Mouse (Mus musculus): ENCODE results near the gene Krtap3-3. TPM values are rescaled to one million over a fixed set of nuclear protein-coding genes. Genes with fewer than 3 reads are reported as not detected.
"Not testable (repeated sequence)": the region's sequence is repeated elsewhere in the genome, so short reads cannot be mapped to it uniquely, and the experiment has no call there.

The Krtap3-3 gene
- polyA plus RNA-seq (2016; fragmentation: Nextera tagmentation; extraction: Ambion mirVana), result not detected in 2 replicates

DNA sequence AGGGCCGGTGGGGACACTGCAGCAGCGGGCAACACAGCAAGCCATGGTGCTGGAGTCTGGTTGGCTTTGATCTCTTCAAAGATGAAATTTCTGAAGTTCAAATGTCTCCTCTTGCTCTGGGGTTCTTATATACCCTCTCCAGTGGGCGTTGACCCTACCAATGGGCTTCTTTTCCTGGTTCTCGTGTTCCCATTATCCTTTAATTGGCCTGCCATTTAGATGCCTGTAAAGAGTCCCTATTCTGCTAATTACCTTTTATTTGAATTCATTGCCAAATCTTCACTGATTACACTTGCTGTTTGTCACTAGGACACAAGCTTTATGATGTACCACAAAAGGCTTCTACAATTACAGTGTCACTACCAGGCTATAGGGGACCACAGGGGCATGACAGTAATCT lies at the start of gene Krtap3-3:
Gene Krtap3-3, minus strand, starts transcription at position 101 of the 400 bp plus-strand sequence.
- Histone ChIP-seq H3K27me3 (replicated peaks) (no peaks in the 10 kb centered on the region), H3K9me3 (replicated peaks) (no peaks in the 10 kb centered on the region), H3K27ac (no peak within 1 kb of the TSS), H3K4me2 (no peak within 1 kb of the TSS), H3K36me3 (no peaks in the 10 kb centered on the region), H3K4me3 (no peak within 1 kb of the TSS), H3K4me1 (no peaks in the 10 kb centered on the region), H3K9ac (no peak within 1 kb of the TSS)
- no peak for ATAC-seq
- 70% methylated on average over 4 of the region's 4 CpGs for WGBS (ENCODE audit: insufficient replicate concordance)

- not testable (repeated sequence) for H3K36me3 ChIP-seq; H3K9me3 ChIP-seq (replicated peaks); H3K4me2 ChIP-seq; H3K9ac ChIP-seq; H3K27me3 ChIP-seq (replicated peaks); H3K4me3 ChIP-seq; ATAC-seq; H3K4me1 ChIP-seq; H3K27ac ChIP-seq
- WGBS (ENCODE audit: insufficient replicate concordance), result 58% methylated on average over 4 of the region's 6 CpGs
Measured at GRCm38 (mm10) chr11:99597742-99598141, 47.1 kb upstream of the Krtap3-3 start, which contains the start of gene Krtap9-3. Gene Krtap9-3, minus strand, starts transcription at chr11:99598105.

DNA sequence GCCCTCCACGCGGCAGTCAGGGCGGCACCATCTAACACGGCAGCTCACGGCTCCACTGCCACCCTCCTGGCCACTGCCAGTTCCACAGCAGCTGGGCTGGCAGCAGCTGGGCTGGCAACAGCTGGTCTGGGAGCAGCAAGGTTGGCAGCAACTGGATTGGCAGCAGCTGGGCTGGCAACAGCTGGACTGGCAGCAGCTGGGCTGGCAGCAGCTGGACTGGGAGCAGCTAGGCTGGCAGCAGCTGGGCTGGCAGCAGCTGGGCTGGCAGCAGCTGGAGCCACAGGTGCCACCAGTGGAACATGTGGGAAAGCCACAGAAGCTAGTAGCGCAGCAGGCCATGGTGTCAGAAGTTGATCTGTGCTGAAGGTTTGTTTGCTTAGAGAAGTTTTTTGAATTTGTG lies 40.3 kb upstream of the Krtap3-3 start, which contains the start of gene Krtap1-3:
Gene Krtap1-3, minus strand, starts transcription at position 359 of the 400 bp plus-strand sequence.
- Histone ChIP-seq H3K27ac (no peak within 1 kb of the TSS), H3K9ac (no peak within 1 kb of the TSS), H3K27me3 (replicated peaks) (no peaks in the 10 kb centered on the region), H3K9me3 (replicated peaks) (no peaks in the 10 kb centered on the region), H3K36me3 (no peaks in the 10 kb centered on the region), H3K4me3 (no peak within 1 kb of the TSS), H3K4me2 (no peak within 1 kb of the TSS), H3K4me1 (no peaks in the 10 kb centered on the region)
- no peak for ATAC-seq
- 77% methylated on average over 6 of the region's 6 CpGs for WGBS (ENCODE audit: insufficient replicate concordance)

DNA sequence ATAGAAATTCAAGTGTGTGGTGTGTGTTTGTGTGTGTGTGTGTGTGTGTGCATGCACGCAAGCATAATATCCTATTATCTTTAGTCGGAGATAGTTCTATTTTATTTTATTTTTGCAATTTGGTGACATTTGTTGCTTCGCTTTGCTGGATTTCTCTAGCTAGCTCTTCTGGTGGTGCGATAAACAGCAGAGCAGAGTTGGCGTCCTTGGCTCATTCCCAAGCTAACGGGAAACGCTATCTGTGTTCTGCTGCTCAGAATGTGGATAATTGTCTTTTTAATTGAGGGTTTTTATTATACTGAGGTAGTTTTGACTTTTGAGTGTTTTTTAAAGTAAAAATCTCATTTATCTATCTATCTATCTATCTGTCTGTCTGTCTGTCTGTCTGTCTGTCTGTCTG lies 34.4 kb upstream of the Krtap3-3 start:
- Histone ChIP-seq H3K4me3 (no peak overlapping the region), H3K27ac (no peak overlapping the region), H3K36me3 (no peaks in the 10 kb centered on the region), H3K4me1 (no peaks in the 10 kb centered on the region), H3K9ac (no peak overlapping the region), H3K27me3 (replicated peaks) (no peaks in the 10 kb centered on the region), H3K9me3 (replicated peaks) (no peaks in the 10 kb centered on the region), H3K4me2 (no peak overlapping the region)
- no peak for ATAC-seq
- WGBS (ENCODE audit: insufficient replicate concordance), result 77% methylated on average over 7 of the region's 7 CpGs

GRCm38 (mm10) chr11:99583245-99583704 lies 32.6 kb upstream of the Krtap3-3 start, which contains the start of gene Krtap1-4:
Gene Krtap1-4, minus strand, starts transcription at chr11:99583654.
- H3K4me1 ChIP-seq, result no peaks in the 10 kb centered on the region
- no peak within 1 kb of the TSS for H3K4me3 ChIP-seq
- WGBS (ENCODE audit: insufficient replicate concordance), result 75% methylated on average over 5 of the region's 5 CpGs
- H3K27me3 ChIP-seq (replicated peaks), result no peaks in the 10 kb centered on the region
- H3K36me3 ChIP-seq, result no peaks in the 10 kb centered on the region
- H3K9me3 ChIP-seq (replicated peaks), result no peaks in the 10 kb centered on the region
- H3K4me2 ChIP-seq, result no peak within 1 kb of the TSS
- no peak for ATAC-seq
- H3K9ac ChIP-seq, result no peak within 1 kb of the TSS
- H3K27ac ChIP-seq, result no peak within 1 kb of the TSS

DNA sequence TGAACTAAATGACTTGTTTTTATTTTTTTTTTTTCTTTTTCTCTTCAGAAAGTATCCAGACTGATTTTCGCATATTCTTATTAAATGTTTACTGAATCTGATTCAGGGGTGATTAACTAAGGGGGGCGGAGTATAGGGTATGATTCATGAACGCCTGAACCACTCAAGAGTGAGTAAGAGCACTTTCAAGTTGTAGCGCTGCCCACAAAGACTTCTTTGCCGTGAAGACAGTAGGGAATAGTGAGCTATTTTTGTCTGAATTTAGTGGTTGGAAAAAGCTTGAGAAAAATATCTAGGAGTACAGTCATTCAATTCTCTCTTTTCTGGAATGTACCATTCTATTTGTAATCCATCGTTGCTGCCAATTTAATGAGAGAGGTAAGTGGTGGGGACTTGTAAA lies 30.9 kb upstream of the Krtap3-3 start:
- no peak for ATAC-seq
- no peaks in the 10 kb centered on the region for H3K27me3 ChIP-seq (replicated peaks)
- no peaks in the 10 kb centered on the region for H3K36me3 ChIP-seq
- H3K9ac ChIP-seq, result no peak overlapping the region
- no peak overlapping the region for H3K4me2 ChIP-seq
- H3K4me3 ChIP-seq, result no peak overlapping the region
- no peaks in the 10 kb centered on the region for H3K4me1 ChIP-seq
- no peaks in the 10 kb centered on the region for H3K9me3 ChIP-seq (replicated peaks)
- H3K27ac ChIP-seq, result no peak overlapping the region
- 70% methylated on average over 6 of the region's 6 CpGs for WGBS (ENCODE audit: insufficient replicate concordance)

GRCm38 (mm10) chr11:99581051-99581450 lies 30.4 kb upstream of the Krtap3-3 start:
- no peak overlapping the region for H3K4me3 ChIP-seq
- no peaks in the 10 kb centered on the region for H3K4me1 ChIP-seq
- WGBS (ENCODE audit: insufficient replicate concordance), result 82% methylated on average over 5 of the region's 5 CpGs
- H3K36me3 ChIP-seq, result no peaks in the 10 kb centered on the region
- H3K27ac ChIP-seq, result no peak overlapping the region
- H3K9ac ChIP-seq, result no peak overlapping the region
- no peak overlapping the region for H3K4me2 ChIP-seq
- ATAC-seq, result no peak
- no peaks in the 10 kb centered on the region for H3K9me3 ChIP-seq (replicated peaks)
- H3K27me3 ChIP-seq (replicated peaks), result no peaks in the 10 kb centered on the region

DNA sequence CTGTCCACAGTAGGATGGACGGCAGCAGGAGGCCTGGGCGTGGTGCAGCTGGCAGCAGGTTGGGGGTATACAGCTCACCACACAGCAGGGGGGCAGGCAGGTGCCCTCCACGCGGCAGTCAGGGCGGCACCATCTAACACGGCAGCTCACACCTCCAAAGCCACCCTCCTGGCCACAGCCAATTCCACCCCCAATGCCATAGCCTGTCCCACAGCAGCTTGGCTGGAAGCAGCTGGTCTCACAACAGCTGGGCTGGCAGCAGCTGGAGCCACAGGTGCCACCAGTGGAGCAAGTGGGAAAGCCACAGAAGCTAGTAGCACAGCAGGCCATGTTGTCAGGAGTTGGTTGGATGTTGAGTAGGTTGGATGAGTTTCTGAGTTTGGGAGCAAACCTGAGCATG lies 30.0 kb upstream of the Krtap3-3 start, which contains the start of gene Krtap1-5:
Gene Krtap1-5, minus strand, starts transcription at position 381 of the 400 bp plus-strand sequence.
- ATAC-seq, result no peak
- Histone ChIP-seq H3K36me3 (no peaks in the 10 kb centered on the region), H3K4me3 (no peak within 1 kb of the TSS), H3K9me3 (replicated peaks) (no peaks in the 10 kb centered on the region), H3K27me3 (replicated peaks) (no peaks in the 10 kb centered on the region), H3K4me2 (no peak within 1 kb of the TSS), H3K27ac (no peak within 1 kb of the TSS), H3K4me1 (no peaks in the 10 kb centered on the region), H3K9ac (no peak within 1 kb of the TSS)
- 74% methylated on average over 3 of the region's 6 CpGs for WGBS (ENCODE audit: insufficient replicate concordance)

GRCm38 (mm10) chr11:99574106-99574505 lies 23.4 kb upstream of the Krtap3-3 start:
- H3K36me3 ChIP-seq, result no peaks in the 10 kb centered on the region
- no peak overlapping the region for H3K4me2 ChIP-seq
- no peaks in the 10 kb centered on the region for H3K4me1 ChIP-seq
- no peak overlapping the region for H3K4me3 ChIP-seq
- H3K27ac ChIP-seq, result no peak overlapping the region
- no peak overlapping the region for H3K9ac ChIP-seq
- 2% methylated on average over 7 of the region's 7 CpGs for WGBS (ENCODE audit: insufficient replicate concordance)
- H3K9me3 ChIP-seq (replicated peaks), result no peaks in the 10 kb centered on the region
- no peak for ATAC-seq
- no peaks in the 10 kb centered on the region for H3K27me3 ChIP-seq (replicated peaks)

DNA sequence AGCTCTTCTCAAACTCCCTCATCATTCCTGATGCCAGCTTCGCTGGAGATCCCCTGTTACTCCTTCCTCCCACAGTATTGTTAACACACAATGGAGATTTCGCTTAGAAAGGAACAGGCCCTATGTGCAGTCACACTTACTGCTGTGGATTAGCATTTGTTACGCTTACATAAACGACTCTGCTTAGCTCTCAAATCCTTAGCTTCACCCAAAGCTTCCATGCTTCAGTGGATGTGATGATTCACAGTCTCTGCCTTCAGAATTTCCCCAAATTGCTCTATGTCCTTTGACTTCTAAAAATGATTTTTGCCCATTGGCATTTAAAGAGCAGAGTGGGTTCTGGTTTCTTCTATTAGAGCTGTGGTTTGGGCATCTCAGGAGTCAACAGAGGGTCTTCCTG lies 22.5 kb upstream of the Krtap3-3 start:
- Histone ChIP-seq H3K9ac (no peak overlapping the region), H3K4me3 (no peak overlapping the region), H3K9me3 (replicated peaks) (no peaks in the 10 kb centered on the region), H3K4me2 (no peak overlapping the region), H3K27me3 (replicated peaks) (no peaks in the 10 kb centered on the region), H3K27ac (no peak overlapping the region), H3K36me3 (no peaks in the 10 kb centered on the region), H3K4me1 (no peaks in the 10 kb centered on the region)
- WGBS (ENCODE audit: insufficient replicate concordance), result 57% methylated on average over 4 of the region's 4 CpGs
- no peak for ATAC-seq

GRCm38 (mm10) chr11:99566530-99566929 lies 15.9 kb upstream of the Krtap3-3 start, which contains the start of gene Krtap3-1:
Gene Krtap3-1, minus strand, starts transcription at chr11:99566630.
- Histone ChIP-seq H3K4me3 (no peak within 1 kb of the TSS), H3K4me1 (no peaks in the 10 kb centered on the region), H3K27me3 (replicated peaks) (no peaks in the 10 kb centered on the region), H3K36me3 (no peaks in the 10 kb centered on the region), H3K27ac (no peak within 1 kb of the TSS), H3K9me3 (replicated peaks) (no peaks in the 10 kb centered on the region), H3K4me2 (no peak within 1 kb of the TSS), H3K9ac (no peak within 1 kb of the TSS)
- WGBS (ENCODE audit: insufficient replicate concordance), result 79% methylated on average over 7 of the region's 7 CpGs
- no peak for ATAC-seq

DNA sequence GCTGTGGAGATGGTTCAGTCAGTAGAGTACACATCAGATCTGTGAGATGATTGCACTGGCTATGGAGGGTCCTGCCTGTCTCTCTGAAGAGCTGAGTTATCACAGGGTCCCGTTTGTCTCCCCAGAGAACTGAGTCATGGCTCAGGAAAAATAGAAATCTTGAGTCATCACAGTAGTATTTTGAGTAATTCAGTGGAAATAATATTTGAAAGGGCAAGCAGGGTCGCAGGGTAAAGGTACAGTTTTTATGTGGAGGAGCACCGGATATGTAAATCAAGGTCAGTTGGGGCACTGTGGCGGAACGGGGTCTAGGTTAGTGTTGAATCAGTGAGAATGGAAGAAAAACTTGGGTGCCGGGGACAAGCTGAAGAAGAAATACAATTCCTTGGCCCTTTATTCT lies 11.9 kb upstream of the Krtap3-3 start:
- WGBS (ENCODE audit: insufficient replicate concordance), result 67% methylated on average over 6 of the region's 6 CpGs
- H3K36me3 ChIP-seq, result no peaks in the 10 kb centered on the region
- no peak overlapping the region for H3K27ac ChIP-seq
- H3K4me1 ChIP-seq, result no peaks in the 10 kb centered on the region
- H3K4me3 ChIP-seq, result no peak overlapping the region
- no peak overlapping the region for H3K9ac ChIP-seq
- no peaks in the 10 kb centered on the region for H3K9me3 ChIP-seq (replicated peaks)
- H3K27me3 ChIP-seq (replicated peaks), result no peaks in the 10 kb centered on the region
- no peak for ATAC-seq
- H3K4me2 ChIP-seq, result no peak overlapping the region

- Histone ChIP-seq H3K4me2 (no peak within 1 kb of the TSS), H3K27me3 (replicated peaks) (no peaks in the 10 kb centered on the region), H3K4me3 (no peak within 1 kb of the TSS), H3K36me3 (no peaks in the 10 kb centered on the region), H3K9me3 (replicated peaks) (no peaks in the 10 kb centered on the region), H3K9ac (no peak within 1 kb of the TSS), H3K4me1 (no peaks in the 10 kb centered on the region), H3K27ac (no peak within 1 kb of the TSS)
- ATAC-seq, result no peak
- 76% methylated on average over 9 of the region's 9 CpGs for WGBS (ENCODE audit: insufficient replicate concordance)
Measured at GRCm38 (mm10) chr11:99559366-99559765, 8.7 kb upstream of the Krtap3-3 start, which contains the start of gene Gm11939. Gene Gm11939, minus strand, starts transcription at chr11:99559466.
